Mouse (Mus musculus): Measurements from ENCODE around the gene Fbxl19.
"Not testable (repeated sequence)": the region's sequence is repeated elsewhere in the genome, so short reads cannot be mapped to it uniquely, and the experiment has no call there.

The Fbxl19 gene

GRCm38 (mm10) chr7:127768997-127769593 lies 24.8 kb downstream of the Fbxl19 start:
- peak; percentile 96 to 98 for DNase-seq

DNA sequence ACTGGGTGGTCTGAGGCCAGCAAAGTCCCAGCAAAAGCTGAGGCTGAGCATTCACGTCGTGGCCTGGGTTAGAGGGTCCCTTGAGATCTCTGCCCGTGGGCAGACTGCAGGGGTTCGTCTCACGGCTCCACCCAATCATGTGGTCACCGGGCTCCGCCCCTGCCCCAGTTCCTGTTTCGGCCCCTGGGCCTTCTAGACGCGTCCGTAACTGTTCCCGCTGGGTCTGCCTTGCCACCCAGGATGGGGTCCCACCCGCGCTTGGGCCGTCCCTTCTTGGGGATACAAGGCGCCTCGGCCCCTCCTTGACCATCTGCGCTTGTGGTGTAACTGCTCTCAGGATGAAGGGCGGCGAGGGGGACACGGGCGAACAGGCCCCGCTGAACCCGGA lies 25.3 kb downstream of the Fbxl19 start, which contains the start of gene Orai3:
Gene Orai3 (plus strand): TSS at position 165 of the 388 bp plus-strand sequence.
- DNase-seq, result peak; percentile 80 to 83

DNA sequence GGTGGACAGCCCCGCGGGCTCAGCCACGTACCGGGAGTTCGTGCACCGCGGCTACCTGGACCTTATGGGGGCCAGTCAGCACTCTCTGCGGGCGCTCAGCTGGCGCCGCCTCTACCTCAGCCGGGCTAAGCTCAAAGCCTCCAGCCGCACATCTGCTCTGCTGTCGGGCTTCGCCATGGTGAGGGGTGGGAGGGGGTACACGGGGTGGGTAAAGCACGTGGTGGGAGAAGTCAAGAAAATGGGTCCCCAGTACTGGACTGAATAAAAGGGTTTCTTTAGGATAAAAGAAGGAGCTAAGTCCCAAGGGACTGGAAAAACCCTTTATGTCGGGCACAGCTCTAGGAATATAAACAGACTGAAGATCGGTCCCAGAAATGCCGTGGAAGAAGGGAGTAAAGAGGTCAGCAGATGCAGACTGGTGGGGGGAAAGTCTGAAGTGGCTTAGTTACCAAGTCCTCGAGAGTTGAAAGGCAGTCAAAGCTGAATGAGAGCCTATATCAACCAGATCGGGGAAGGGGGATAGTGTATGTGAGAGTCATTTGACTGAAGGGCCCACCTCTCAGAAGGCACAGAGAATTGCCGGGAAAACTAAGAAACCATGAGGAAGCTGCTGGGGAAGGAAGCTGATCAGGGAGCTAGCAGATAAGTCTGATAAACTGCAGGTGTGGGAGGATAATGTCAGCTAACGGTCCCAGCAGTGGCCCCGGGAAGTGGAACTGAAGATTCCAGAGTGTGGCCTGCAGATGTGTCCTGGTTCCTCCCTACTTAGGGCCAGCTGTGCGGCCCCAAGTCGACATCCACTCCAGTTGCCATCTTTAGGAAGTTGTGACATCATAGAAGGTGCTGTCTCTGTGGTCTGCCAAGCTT lies 25.9 kb downstream of the Fbxl19 start:
- DNase-seq, result no peak

DNA sequence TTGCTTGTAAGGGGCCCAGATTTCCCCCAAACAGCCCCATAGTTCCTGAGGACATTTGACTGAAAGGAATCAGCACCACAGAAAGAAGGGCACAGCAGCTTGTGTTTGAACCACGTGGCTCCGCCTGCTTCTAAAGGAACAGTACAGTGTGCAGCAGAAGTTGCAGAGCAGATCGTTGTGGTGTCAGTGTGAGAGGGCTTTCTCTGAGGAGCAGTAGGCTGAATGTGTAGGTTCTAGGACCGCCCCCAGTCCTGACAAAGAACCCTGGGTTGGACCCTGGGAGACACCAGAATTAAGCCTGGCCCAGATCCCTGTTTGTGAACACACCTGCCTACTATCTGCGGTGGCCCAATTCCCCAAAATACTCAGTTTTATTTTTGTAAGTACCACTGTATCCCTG lies 26.9 kb downstream of the Fbxl19 start:
- DNase-seq, result no peak

GRCm38 (mm10) chr7:127772080-127772479 lies 27.7 kb downstream of the Fbxl19 start:
- DNase-seq, result no peak

- DNase-seq, result no peak
Observed at GRCm38 (mm10) chr7:127772557-127772956, 28.2 kb downstream of the Fbxl19 start.

- DNase-seq, result peak; percentile 83 to 87
Observed at GRCm38 (mm10) chr7:127773664-127774384, 29.5 kb downstream of the Fbxl19 start.

- not testable (repeated sequence) for DNase-seq
Observed at GRCm38 (mm10) chr7:127775837-127776236, 31.5 kb downstream of the Fbxl19 start.

GRCm38 (mm10) chr7:127776426-127776825 lies 32.1 kb downstream of the Fbxl19 start, which contains the start of gene Setd1a:
TSS of gene Setd1a (plus strand) at chr7:127776670.
- peak; percentile 95 to 98 for DNase-seq

DNA sequence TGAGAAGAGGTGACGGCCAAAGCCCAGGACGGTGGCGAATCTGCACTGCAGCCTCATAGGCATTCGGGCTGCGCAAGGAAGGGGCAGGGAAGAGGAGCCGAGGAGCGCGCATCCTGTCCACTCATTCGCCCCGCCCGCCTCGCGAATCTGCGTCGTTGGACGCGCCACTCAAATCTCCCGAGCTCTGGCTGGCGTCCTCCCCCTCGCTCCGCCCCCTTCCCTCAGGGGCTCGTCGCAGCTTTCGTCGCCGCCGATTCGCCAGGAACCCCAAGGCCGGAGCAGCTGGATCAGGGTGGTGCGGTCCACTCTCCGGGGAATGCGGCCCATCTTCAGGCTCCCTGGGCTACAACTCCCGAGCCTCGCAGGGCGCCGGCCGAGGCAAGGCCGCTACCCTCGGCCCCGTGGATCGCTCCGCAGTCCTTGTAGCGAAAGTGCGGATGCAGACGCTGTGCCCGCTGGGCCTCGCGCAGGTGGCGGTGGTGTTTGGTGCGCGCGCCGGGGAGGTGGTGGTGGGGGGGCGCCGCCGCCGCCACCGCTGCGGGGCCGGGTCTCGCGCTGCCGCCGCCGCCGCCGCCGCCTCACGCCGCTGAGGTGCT lies 32.6 kb downstream of the Fbxl19 start:
- DNase-seq, result peak; percentile 98 to 99

DNA sequence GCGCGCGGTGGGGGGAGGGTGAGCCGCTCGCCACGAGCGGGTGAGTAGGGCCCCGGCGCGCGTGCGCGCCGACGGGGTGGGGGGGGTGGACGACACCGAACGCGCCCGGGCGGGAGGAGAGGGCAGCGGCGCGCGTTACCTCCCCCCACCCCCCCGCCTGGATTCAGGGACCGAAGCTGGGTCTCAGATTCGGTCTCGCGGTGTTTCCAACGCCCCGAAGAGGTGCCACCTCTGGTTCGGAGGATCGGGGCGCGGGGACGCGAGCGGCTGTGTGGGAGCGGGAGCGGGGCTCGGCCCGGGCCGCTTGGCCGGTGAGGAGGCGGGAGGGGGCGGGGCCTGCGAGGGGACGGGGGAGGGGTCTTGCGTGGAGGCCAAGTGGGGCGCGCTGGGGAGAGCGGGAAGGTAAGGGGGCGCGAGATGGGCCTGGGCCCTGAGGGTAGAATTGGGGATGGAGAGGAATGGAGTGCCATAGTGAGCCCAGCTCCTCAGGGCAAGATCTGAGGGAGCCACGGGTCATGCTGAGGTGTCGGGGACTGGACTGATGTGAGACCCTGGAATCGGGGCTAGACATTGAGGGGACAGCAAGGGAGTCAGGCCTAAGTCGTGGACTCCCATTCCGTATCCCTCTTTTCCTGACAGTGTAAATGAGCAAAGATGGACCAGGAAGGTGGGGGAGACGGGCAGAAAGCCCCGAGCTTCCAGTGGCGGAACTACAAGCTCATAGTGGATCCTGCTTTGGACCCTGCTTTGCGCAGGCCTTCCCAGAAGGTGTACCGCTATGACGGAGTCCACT lies 33.3 kb downstream of the Fbxl19 start:
- peak; percentile 78 to 81 for DNase-seq

- DNase-seq, result peak; percentile 33 to 64
Observed at GRCm38 (mm10) chr7:127778350-127778749, 34.0 kb downstream of the Fbxl19 start.

GRCm38 (mm10) chr7:127785308-127785707 lies 41.0 kb downstream of the Fbxl19 start, which contains the start of gene Gm49388:
TSS of gene Gm49388 (plus strand) at chr7:127785608.
- no peak for DNase-seq

- DNase-seq, result peak in 1 of 2 experiments; percentile 42
Observed at GRCm38 (mm10) chr7:127797076-127797845, 52.9 kb downstream of the Fbxl19 start.

DNA sequence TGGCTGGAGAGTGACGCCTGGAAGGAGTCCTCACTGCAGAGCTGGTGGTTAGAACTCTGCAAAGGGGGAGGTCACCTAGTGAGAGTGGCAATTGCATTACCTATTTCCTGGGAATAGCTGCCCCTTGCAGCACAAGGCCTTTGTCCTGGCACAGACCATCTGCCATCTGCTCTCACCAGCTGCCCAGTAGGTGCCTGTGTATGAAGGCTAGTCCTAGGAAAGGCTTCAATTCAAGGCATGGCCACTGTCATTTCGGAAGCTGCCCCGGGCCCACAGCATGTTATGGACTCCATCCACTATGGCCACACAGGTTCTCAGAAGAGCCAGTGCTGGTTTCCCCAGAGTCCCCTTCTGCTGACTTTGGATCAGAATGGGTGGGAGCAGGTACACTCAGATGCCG lies 54.2 kb downstream of the Fbxl19 start:
- DNase-seq, result peak; percentile 89 to 95

DNA sequence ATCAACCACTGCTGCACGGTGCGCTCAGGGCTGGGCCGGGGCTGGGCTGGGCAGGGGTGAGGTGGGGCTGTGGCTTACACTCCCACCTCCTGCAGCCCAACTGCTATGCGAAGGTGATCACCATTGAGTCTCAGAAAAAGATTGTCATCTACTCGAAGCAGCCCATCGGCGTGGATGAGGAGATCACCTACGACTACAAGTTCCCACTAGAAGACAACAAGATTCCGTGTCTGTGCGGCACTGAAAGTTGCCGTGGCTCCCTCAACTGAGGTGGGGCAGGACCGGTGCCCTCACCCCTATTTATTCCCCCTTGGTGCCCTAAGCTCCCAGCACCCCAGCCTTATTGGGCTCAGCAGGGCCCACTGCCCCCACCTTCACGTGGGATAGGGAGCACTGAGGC lies 54.9 kb downstream of the Fbxl19 start:
- no peak for DNase-seq

DNA sequence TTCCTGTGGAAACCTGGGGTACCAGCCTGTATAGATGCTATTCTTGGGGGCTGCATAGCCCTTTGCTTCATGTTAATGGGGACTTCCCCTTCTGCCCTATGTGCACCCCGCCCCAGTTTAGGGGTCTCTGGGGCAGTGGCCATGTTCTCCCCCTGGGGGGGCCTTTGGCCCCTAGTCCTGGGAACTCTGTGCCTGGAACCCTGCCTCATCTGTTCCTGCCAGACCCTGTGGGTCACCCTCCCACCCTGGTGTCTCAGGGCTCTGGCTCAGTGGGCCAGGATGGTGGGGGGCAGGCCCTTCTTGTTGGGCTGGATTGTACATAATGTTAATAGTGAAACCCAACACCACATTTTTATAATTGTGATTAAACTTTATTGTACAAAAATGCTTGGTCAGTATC lies 55.4 kb downstream of the Fbxl19 start:
- DNase-seq, result peak; percentile 58

DNA sequence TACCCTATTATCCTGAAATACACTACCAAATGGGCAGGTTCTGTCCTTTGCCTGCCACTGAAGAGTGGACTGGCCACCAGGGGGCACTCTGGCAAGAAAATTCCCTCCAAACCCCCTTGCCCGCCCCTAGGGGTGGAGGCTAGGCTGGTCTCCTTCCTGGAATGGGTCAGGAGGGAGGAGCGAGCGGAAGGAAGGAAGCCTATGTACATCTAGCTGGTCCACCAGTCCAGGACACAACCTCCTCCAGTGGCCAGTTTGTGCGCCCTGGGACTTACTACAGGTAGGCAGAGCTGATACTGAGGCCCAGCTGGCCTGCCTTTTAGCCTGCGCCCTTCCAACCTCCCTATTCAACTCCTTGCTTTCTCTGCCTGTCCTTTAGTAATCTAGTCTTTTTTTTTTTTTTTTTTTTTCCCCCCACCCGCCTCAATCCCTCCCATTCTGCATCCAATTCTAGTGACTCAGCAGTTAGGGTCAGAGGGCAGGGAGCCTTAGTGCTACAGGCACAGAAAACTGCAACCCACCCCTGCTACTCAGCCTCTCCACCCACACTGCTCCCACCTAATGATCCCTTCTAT lies 56.2 kb downstream of the Fbxl19 start, which contains the start of gene Hsd3b7:
Gene Hsd3b7 (plus strand): TSS at position 170 of the 575 bp plus-strand sequence.
- DNase-seq, result peak; percentile 94 to 97

- DNase-seq, result peak; percentile 55 to 56
Observed at GRCm38 (mm10) chr7:127801010-127801621, 56.8 kb downstream of the Fbxl19 start.

DNA sequence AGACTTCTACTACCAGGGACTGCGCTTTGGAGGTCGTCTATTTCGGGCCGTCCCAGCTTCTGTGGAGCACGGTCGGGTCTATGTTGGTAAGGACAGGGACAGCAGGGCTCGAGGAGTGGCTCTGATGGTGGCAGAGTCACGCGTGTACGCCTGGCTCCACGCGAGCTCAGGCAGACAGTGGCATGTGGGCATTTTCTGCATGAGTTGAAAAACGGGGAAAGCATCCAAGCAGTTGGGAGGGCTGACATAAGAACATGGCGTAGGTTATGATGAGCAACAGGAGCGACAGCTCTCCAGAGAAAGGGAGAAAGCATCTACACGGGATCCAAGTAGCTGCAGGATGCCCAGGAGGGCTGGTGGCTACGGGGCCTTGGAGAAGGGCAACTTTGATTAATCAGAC lies 58.0 kb downstream of the Fbxl19 start:
- DNase-seq, result peak; percentile 85 to 91

Data from cerebellum, postnatal 14 days (tissue).